Mouse (Mus musculus) c-Kit-positive CD71-positive TER-119-negative erythroid progenitor cells, embryonic 14.5 days (primary cell): ENCODE measurements around the gene Ankmy1.

Experiments used
- DNase-seq: peaks from one replicate; pipeline ENCODE4 v3.0.0-alpha.2; 2013; ENCODE audit warnings: low read depth

Gene Ankmy1

DNA sequence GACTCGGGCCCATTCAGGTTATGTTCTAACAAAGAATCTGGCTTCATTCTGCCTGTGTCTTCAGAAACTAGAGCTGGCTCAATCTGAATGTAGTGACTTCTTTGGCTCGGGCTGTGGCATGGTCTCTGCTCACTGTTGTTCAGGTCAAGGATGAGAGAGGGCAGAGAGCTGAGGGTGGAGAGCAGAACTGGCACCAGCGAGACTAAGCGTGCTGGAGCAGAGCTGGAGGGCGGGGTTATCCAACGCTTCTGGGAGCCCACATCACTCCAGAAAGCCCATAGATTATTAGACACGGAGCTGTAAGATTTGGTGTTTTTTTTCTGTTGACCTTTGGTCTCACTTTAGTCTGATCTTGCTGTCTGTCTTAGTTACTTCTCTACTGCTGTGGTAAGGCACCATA is 30.0 kb downstream of the Ankmy1 start:
- no peak for DNase-seq

DNA sequence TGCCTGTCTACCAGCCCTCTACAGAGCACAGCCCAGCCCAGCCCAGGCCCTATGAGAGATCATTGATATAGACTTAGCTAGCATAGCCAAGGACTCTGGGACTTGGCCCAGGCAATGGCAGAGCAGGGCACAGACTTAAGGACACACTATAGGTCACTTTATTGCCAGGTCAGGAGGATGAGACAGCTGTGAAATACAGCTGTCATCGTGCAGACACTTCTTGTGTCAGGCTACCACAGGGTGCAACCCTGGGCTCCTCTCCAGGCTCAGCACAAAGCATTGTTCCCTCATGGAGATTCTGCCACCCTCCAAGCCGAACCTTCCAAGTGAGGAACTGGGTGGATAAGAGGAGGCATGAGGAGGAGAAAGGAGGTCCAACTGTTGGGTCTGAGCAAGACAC is 32.7 kb downstream of the Ankmy1 start:
- no peak for DNase-seq

DNA sequence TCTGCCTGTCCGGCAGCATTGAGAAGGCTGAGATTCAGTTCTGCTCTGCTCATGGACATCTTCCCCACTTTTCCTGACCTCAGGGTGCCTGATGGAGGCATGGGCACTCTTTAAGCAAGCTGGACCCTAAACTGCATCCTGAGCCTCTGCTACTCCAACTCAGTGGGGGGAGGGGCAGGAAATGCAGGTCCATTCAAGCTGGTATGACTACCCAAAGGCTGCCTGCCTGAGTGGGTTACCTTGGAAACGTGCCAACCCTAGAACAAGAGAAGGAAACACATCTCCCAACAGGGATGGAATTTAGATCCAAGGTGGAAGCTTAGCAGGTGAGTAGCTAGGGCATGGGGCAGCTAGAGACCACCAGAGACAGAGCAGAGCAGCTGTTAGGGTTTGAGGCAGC is 36.5 kb downstream of the Ankmy1 start:
- DNase-seq, result no peak

DNA sequence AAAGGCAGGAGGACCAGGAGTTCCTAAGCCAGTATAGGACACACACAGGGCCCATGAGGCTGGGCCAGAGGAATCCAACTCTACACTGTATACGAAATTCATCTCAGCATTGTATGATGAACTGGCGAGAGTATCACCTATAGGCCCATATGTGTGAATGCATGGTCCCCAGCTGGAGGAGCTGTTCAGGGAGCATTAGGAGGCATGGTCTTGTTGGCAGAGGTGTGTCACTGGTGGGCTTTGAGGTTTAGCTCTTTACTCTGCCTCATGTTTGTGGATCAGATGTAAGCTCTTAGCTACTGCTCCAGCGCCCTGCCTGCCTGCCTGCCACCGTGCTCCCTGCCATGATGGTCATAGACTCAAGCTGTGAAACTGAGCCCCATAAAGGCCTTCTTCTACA is 39.4 kb downstream of the Ankmy1 start:
- DNase-seq, result no peak

DNA sequence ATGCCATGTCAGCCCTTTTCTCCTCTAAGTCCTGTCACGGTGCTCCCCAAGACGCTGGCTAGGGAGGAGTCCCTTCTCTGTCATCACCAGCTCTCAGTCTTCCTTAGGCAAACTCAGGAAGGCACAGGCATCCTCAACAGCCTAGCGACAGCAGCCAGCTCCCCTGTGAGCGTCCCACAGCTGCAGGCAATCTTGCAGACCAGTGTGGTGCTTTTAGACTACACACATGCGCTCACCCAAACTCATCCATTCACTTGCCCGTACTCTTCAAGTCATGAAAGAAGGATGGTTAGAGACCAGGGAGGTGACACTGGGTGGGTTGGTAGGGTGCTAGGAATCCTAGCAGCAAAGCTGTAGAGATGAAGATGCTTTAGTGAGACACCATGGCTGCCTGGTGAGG is 41.2 kb downstream of the Ankmy1 start:
- no peak for DNase-seq

DNA sequence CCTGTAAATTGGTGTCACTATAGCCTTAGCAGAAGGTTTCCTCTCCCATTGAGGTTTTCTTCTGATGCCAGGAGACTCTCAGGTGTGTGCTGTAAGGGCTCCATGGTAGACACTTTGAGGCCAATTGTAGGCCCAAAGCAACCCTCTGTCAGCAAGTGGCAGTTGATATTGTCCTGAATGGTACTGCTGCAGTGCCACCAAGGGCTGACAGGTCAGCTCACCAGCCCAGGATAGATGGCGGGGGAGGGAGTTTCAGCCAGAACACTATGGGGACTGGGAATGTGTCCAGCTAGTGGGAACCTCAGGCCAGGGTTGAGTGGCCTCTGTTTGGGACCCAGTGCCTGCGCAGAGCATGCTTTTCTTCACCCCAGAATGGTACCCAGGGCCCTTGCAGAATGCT is 50.3 kb downstream of the Ankmy1 start:
- no peak for DNase-seq

DNA sequence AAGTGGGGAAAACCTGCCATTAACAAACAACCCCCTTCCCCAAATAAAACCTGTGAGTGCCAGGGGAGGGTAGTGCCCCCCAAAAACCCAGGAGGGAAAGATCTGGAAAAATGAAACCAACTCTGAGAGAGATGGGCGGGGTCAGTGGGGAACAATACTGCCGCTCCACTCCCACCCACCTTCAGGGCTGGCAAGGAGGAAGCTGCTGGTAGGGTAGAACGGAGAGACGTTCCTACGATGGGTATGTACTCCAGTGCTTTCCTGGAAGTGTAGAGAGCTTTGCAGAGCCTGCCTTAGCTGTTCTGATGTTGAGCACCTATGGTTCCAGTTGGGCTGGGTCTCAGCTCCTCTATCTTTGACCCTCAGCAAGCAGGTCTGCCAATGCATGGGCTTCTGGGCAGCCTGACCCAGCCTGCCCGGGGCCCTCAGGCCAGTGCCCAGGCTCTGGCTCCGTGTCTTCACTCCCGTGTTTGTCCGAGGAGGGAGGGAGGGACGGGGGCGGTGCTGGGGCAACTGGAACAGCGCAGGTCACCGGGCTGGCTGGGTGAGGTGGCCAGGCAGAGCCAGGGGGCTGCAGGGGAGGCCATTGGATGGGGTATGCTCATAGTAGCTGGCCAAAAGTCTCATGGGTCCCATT is 52.6 kb downstream of the Ankmy1 start:
- DNase-seq, result no peak

DNA sequence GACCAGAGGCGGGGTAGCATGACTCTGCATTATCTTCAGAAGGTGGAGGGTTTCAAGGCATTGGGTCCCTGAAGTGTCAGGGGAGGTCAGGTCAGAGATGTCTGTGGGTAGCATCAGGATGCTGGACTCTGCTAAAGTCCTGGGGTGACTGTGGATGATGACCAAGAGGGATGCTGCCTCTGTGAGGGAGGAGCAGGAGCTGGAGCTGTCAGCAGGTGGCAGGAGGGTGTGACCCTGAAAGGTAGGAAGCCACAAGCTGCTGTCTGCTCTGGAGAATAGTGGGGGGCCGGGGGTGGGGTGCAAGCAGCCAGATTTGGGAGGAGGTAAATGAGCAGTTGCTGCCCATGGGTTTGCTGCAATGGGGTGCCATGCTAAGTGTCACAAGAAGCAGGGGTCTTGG is 53.2 kb downstream of the Ankmy1 start:
- DNase-seq, result no peak

DNA sequence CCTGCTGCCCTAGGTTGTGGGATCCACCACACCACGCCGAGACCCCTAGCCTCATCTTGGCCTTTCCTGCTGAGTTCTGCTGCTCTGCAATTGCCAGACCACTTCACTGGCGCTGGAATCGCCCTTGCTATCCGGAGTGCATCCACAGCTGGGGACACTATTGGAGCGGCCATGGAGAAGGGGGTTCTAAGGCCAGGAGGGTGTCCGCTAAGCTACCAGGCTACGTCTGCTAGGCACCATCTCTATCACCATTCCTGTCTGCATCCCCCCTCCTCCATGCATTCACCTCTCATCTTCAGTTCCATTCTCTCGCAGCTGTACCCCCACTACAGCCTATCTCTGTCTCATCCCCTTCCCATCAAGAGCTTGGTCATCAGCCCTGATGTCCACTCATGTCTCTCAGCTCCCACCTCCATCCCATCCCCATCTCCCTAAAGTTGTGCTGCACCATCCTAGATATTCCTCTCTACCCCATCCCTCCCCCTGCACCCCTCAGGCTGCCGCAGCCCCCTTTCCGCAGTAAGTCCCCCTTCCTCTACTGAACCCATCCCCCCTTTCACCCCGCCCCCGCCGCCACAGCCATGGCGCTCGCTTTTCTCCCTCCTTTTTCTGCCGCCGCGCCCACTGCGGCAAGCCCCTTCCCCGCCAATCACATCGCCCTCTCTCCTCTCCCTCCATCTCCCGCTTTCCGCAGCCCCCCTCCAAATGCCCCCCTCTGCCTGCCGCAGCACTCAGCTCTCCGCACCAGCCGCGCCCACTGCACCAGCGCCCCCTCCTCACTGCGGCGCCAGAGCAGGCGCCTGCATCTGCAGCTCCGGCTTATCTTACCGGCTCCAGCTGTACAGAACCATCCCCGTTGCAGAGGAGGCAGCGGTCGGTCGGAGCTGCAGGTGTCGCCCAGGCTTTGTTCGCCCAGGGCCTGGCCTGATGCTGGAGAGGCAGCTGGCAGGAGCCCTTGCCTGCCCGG is 54.5 kb downstream of the Ankmy1 start:
- DNase-seq, result no peak

DNA sequence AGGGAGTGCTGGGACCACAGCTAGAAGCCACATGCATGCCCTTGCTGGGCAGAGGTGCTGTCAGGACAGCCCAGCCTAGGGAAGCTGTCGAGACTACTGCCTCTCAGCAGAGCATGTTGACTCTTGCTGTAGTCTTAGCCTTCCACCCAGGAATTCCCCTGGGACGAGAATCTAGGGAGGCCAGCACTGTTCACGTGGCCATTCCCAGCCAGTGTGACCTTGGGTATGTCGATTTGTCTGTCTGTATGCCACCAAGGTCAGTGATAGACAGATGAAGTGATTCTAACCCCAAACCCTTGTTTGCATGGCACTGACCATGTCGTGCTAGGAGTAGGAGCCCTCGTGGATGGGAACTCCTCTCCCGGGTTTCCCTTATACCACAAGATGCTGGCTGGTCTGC is 56.8 kb downstream of the Ankmy1 start:
- DNase-seq, result no peak

DNA sequence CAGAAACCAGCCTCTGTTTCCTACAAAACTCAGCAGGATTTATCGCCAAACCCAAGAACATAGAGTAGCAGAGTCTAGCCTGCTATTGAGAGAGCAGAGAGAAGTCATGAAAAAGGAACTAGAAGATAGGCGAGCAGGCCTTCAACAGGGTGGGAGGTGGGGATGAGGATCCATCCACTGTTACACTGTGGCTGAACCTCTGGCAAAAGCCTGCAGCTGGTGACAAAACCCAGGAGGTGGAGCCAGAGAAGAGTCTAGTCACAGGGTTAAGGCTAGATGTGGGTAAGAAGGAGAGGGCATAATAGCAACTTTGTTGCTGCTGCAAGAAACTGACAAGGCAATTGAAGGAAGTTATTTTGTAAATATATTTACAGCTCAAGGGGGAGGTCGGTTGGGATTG is 61.3 kb downstream of the Ankmy1 start:
- DNase-seq, result no peak

DNA sequence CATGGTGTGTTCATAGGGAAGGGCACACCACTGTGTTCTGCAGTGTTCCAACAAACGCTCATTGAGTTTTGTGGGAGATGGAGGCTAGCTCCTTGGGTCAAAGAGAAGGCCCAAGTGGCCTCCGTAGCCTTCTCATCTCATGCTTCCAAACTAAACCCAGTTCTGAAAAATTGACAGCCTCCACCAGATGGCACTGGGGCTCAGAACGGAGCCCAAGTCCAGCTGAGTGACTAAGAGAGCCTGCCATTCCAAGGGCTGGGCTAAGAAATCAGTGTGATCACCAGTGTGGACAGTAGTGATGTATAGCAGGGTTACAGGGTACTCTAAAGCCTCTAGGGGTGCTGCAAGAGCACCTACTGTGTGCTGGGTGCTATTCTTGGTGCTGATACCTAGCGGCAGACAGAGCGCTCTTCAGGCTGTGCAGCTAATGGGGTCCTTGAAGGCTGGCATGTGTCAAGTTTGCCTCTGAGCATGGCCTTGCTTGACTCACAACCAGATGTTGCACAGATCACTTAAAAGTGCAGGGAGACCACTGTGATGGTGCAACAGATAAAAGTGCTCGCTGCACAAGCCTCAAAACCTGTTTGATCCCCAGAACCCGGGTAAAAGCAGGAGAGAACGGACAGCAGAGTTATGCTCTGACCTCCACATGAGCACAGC is 62.3 kb downstream of the Ankmy1 start:
- no peak for DNase-seq

DNA sequence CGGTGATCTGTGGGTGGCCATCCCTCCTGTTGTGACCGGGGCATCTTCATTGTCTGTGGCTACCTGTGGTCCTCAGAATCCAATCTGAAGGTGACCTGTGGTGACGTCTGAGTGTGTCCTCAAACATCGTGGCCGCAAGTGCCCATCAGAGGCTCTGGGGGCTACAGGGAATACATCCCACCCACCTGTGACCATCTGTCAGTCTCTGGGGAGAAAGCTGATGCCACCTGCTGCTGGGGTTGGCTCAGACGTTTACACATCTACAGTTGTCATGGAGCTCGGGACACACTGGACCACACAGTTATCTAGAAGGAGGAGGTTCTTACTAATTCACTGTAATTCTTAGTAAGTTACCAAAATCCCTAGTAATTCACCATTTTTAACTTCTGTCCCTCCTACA is 63.5 kb downstream of the Ankmy1 start:
- DNase-seq, result no peak

DNA sequence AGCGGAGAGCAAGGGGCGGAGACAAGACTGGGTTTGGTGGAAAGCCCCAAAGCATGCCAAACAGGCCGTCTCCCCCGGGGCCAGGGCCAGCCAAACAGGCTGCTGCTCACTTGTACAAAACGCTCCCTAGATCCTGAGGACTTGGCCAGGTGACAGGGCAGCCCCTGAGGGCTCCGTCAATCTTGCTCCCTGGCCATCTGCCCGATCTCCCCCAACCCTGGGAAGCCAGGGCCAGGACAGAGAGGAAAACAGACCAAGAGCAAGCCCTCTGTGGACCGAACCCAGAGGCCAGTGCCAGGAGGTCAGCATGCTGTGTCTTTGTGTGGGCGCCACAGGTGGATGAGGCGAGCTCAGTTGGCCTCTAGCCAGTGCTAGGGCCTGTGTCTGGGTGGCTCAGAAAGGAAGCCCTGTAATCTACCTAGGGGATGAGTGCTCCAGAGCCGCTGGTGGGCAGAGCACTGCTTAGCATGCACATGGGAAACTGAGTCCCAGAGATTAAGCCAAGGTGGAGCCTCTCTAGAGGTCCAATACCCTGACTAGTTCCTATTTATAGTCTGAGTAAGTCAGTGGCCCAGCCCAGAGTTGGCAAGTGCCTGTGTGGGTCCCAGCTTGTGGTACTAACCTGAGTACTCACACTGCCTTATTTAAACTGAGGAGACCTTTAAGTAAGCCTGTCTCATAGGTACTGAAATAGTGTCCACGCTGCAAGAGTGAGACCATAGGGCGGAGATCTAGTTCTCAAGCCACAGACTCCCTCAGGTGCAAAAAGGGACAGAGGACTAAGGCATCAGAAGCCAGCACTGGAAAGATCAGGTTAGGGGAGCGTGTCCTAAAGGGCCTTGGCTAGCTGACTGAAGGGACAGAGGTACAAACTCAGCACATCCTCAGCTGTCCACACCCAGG is 64.5 kb downstream of the Ankmy1 start:
- no peak for DNase-seq

DNA sequence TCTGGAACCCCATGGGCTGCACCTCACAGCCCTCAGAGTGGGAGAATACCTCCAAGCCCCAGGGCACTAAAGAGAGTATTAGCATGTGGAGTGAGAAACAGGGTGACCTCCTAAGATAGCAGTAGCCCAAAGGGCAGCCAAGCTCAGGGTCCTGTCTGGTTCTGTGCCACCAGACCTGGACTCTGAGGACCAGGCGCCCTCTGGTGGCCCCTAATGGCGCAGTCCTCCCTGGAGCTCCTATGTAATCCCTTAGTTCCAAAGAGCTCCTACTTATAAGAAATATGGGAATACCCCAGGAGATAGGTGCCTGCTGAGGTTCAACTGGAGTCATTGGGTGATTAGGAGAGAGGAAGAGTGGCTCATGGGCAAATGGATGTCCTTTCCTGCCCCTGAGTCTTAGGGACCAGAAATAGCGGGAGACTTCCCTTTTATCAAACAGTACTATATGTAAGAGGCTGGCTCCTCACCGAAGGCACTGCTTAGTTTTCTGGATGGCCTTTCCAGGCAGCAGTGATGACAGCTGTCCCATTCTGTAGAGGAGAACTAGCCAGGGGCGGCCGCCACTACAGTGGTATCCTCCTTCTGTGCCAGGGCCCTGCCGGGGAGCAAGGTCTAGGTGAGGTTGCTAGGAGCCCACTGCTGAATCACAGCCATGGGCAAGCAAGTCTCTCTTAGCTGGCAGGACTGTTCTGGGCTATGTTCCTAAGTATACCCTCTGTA is 68.6 kb downstream of the Ankmy1 start:
- peak; percentile 16 for DNase-seq

DNA sequence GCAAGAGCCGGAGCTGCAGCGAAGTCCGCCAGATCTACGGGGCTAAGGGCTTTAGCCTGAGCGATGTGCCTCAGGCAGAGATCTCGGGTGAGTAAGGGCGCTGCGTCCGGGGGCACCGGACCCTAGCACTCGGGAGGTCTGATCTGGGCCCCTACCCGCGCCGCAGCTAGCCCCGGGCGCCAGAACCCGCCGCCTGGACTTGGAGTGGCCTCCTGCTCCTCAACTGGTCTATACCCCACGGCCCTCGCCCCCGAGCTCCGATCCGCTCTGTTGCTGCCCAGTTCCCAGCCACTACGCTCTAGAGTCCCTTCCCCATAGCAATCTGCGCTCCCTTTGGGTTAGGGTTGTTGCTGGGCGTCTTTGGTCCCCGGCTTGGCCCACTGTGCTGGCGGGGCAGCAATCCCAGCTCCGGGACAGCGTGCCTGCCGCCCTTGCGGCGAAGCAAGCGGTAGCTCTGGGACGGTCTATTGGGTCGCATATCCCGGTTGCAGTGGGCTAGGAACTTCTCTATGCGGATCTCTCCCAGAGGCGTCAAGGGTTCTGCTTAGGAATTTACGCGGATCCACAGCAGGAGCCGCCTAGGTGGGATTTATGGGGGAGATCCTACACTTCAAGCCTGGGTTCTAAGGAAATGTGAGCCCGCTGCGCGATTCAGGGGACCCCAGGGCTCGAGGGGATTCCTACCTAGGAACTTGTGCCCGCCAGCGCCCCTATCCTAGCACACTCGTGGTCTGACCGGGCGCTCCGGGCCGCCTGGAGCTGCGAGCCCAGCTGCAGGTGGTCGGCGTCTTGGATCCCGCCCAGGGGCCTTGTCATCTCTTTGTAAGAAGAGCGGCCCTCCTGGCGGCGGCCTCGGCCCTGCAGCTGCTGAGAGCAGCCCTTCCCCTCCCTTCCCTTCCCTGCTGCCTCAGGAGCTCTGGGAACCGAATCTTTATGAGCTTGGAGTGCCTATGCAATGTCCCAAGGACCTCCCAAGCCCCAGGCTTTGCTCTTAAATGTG is 70.4 kb downstream of the Ankmy1 start:
- no peak for DNase-seq

DNA sequence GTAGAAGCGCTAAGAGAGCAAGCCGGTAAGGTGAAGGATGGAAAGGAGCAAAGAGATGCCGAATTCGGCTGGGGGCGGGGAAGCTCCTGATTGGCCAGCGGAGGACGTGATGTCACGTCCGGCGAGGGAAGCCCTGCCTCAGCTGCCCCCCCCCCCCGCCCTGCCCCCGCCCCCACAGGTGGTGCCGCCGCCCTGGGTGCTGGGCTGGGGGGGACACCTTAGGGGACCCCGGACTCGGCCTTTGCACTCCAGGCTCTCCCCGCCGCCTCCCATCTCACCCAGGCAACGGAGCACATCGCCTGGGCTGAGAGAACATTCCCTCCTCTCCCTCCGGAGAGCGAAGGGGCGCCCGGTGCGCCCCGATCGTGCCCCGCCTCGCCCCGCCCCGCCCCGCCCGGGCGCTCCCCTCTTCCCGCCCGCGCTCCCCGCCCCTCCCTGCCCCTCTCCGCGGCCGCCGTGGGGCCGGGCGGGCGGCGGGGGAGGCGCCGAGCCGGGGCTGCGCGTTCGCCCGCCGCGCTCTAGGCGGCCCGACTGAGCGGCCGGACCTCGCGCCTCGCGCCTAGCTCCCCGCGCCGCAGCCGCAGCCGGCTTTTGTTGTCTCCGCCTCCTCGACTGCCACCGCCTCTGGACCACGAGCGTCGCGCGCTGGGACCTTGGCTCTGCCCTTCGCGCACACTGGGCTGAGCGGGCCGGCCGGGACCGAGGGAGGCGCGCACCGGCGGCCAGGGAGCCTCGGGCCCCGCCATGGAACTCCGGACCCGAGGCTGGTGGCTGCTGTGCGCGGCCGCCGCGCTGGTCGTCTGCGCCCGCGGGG is 71.3 kb downstream of the Ankmy1 start, which contains the start of gene Gpc1:
Gene Gpc1, plus strand, starts transcription at position 458 of the 814 bp plus-strand sequence.
- DNase-seq, result no peak

DNA sequence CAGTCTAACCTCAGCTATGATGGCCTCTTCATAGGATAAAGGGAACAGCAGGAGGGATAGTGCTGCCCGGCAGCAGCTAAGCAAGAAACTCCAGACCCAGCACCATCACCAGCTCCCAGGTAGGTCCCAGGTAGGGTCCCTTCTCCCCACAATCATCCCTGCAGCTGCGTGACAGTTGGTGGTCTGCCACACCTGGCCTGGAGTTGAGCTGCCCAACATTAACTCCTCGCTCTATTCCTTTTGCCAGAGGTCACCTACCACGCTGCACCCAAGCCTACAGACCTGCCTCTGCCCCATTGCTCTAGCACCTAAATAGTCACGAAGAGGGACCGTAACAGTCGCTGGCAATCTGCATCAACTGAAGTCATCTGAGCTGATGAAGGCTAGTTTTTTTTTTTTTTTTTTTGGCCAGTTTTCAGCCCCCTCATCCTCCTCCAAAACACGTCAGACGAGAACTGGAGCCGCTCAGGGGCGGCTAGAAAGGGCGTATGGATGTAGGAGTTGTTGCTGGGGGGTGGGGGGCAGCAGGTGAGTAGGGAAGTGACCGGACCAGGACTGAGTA is 72.0 kb downstream of the Ankmy1 start:
- DNase-seq, result no peak
